Mouse (Mus musculus): ENCODE measurements around the gene Gas7. TPM values are rescaled to one million over a fixed set of nuclear protein-coding genes. Genes with fewer than 3 reads are reported as not detected.

Gene Gas7
- total RNA-seq, 2 experiments from 2014 or later: 6.8 to 8.5 TPM

GRCm38 (mm10) chr11:67526621-67527545 lies 71.6 kb downstream of the Gas7 start:
- Histone ChIP-seq H3K27ac (peak overlapping the region; percentile 72), H3K4me3 (no peak overlapping the region)
- peak; percentile 80 for DNase-seq
- intact Hi-C loops (cut with DNase I): no loop called here
- TF ChIP-seq CTCF (IDR thresholded peaks at IDR 0.05): no peak

GRCm38 (mm10) chr11:67531286-67531685 lies 76.0 kb downstream of the Gas7 start:
- no peak for TF ChIP-seq CTCF (IDR thresholded peaks at IDR 0.05)
- intact Hi-C loops (cut with DNase I): no loop called here
- Histone ChIP-seq H3K27ac (peak overlapping the region; percentile 74), H3K4me3 (no peak overlapping the region)
- no peak for DNase-seq

- TF ChIP-seq CTCF (IDR thresholded peaks at IDR 0.05): no peak
- intact Hi-C loops (cut with DNase I): no loop called here
- peak overlapping the region; percentile 74 for H3K27ac ChIP-seq
- no peak for DNase-seq
- H3K4me3 ChIP-seq: no peak overlapping the region
Observed at GRCm38 (mm10) chr11:67531926-67532565, 76.8 kb downstream of the Gas7 start.

GRCm38 (mm10) chr11:67532728-67533127 lies 77.5 kb downstream of the Gas7 start:
- no peak for TF ChIP-seq CTCF (IDR thresholded peaks at IDR 0.05)
- peak; percentile 56 for DNase-seq

GRCm38 (mm10) chr11:67533151-67533550 lies 77.9 kb downstream of the Gas7 start:
- Histone ChIP-seq H3K27ac (peak overlapping the region; percentile 74), H3K4me3 (no peak overlapping the region; the same call in 1 of the 2 replicates)
- TF ChIP-seq CTCF (IDR thresholded peaks at IDR 0.05): no peak
- intact Hi-C loops (cut with DNase I): no loop called here
- peak; percentile 58 for DNase-seq

More at GRCm38 (mm10) chr11:67532728-67533127, 77.5 kb downstream of the Gas7 start:
- Histone ChIP-seq H3K4me3 (no peak overlapping the region; the same call in 1 of the 2 replicates), H3K27ac (peak overlapping the region; percentile 74)
- intact Hi-C loops (cut with DNase I): no loop called here

- TF ChIP-seq CTCF (IDR thresholded peaks at IDR 0.05): no peak
- DNase-seq: no peak
- no peak overlapping the region for H3K4me3 ChIP-seq
- no peak overlapping the region for H3K27ac ChIP-seq
- intact Hi-C loops (cut with DNase I): no loop called here
Observed at GRCm38 (mm10) chr11:67535703-67536102, 80.5 kb downstream of the Gas7 start.

- H3K4me3 ChIP-seq: no peak overlapping the region
- DNase-seq: no peak
- intact Hi-C loops (cut with DNase I): no loop called here
- no peak for TF ChIP-seq CTCF (IDR thresholded peaks at IDR 0.05)
- H3K27ac ChIP-seq: no peak overlapping the region
Observed at GRCm38 (mm10) chr11:67536413-67536812, 81.2 kb downstream of the Gas7 start.

- no peak for DNase-seq
- Histone ChIP-seq H3K4me3 (no peak overlapping the region), H3K27ac (no peak overlapping the region)
- TF ChIP-seq CTCF (IDR thresholded peaks at IDR 0.05): peak; percentile 12; the same call in 1 of the 2 replicates
- intact Hi-C loops (cut with DNase I): no loop called here
Observed at GRCm38 (mm10) chr11:67537353-67537752, 82.1 kb downstream of the Gas7 start.

- peak overlapping the region; percentile 54 for H3K27ac ChIP-seq
- H3K4me3 ChIP-seq: no peak overlapping the region
- peak; percentile 56 for DNase-seq
- intact Hi-C loops (cut with DNase I): no loop called here
- TF ChIP-seq CTCF (IDR thresholded peaks at IDR 0.05): no peak
Observed at GRCm38 (mm10) chr11:67538557-67538956, 83.3 kb downstream of the Gas7 start.

GRCm38 (mm10) chr11:67544656-67545432 lies 89.6 kb downstream of the Gas7 start:
- intact Hi-C loops (cut with DNase I): no loop called here
- Histone ChIP-seq H3K27ac (peak overlapping the region; percentile 43), H3K4me3 (no peak overlapping the region)
- no peak for TF ChIP-seq CTCF (IDR thresholded peaks at IDR 0.05)
- DNase-seq: peak; percentile 15

GRCm38 (mm10) chr11:67546582-67546981 lies 91.3 kb downstream of the Gas7 start:
- H3K4me3 ChIP-seq: no peak overlapping the region
- TF ChIP-seq CTCF (IDR thresholded peaks at IDR 0.05): no peak
- intact Hi-C loops (cut with DNase I): no loop called here
- peak; percentile 42 for DNase-seq
- H3K27ac ChIP-seq: peak overlapping the region; percentile 35; the same call in 1 of the 2 replicates

GRCm38 (mm10) chr11:67549306-67549705 lies 94.1 kb downstream of the Gas7 start:
- H3K4me3 ChIP-seq: no peak overlapping the region
- intact Hi-C loops (cut with DNase I): no loop called here
- 0 out of 2 replicates have a peak overlapping the region, but pooled peaks have one; percentile 40 for H3K27ac ChIP-seq
- no peak for DNase-seq
- TF ChIP-seq CTCF (IDR thresholded peaks at IDR 0.05): no peak

All from gastrocnemius, adult 2 months (tissue).